Mouse (Mus musculus): Measurements from ENCODE around the gene Mindy1. TPM values are rescaled to one million over a fixed set of nuclear protein-coding genes. Genes with fewer than 3 reads are reported as not detected.
A peak's percentile ranks its signal among the peaks of the same experiment; 100 is the strongest.

Mindy1 gene
- polyA plus RNA-seq, 2 experiments from 2014 or later: 19.3 to 21.6 TPM

DNA sequence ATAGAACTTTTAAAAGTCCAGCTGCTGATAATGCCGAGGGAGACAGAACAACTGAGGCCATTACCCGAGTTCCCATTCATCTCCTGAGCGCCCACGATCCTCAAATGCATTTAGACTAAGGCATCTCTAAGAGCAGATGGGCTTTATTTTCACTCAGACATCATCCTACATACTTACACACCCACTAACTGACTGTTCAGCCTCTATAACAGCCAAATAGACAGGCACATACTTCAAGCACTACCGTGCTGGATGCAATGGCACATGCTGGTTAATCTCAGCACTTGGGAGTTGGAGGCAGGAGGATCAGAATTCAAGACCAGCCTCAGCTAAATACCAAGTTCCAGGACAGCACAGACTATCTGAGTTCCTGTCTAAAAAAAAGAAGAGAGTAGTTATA, 11.4 kb upstream of the Mindy1 start:
- no peak for ATAC-seq

DNA sequence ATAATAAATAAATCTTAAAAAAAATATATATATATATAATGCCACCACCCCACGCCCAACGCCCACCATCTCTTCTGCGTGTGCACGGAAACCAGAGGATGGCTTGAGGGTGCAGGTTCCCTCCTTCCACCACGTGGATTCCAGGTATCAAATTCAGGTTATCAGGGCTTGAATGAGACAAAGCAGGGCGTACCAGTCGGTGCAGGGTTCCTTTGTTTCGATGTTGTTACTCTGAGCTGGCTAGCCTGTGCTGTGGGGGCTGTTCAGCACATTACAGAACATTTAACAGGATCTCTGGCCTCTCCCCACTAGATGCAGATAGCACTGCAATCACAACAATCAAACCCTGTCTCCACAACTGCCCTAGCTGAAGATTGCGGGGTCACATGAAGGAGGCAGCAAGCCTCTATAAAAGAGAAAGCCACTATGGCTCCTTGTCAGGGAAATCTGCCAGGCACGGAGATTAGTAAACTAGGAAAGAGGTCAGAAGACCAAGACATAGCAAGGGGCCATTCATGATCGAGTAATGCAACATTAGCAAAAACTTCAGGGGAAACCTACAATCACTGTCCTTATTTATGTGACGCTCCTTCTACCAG, 10.3 kb upstream of the Mindy1 start:
- no peak for ATAC-seq

DNA sequence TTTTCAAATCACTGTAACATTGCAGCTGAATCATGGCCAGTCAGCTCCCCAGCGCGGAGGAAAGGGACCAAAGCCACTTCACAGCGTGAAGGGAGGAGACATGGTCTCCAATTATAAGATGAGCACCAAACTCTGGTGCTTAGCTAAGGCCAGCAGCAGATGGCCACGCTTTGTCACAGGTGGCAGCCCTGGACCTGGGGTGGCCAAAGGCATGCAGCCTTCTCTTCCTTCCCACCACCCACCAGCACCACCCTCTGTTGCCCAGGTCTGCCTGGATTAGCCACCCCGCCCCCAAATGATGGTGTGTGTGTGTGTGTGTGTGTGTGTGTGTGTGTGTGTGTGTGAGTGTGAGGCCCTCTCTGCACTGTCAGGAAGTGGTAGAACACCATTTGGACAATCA, 7.7 kb upstream of the Mindy1 start:
- no peak for ATAC-seq

DNA sequence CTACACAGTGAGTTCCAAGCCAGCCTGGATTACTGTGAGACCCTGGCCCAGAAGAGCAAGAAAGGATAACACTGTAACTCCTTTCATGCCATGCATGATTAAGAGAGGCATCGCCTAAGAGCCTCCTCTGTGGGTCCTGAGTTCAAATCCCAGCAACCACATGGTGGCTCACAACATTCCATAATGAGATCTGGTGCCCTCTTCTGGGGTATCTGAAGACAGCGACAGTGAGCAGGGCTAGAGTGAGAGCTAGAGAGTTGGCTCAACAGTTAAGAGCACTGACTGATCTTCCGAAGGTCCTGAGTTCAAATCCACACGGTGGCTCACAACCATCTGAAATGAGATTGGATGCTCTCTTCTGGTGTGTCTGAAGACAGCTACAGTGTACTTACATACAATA, 6.7 kb upstream of the Mindy1 start:
- ATAC-seq: no peak

DNA sequence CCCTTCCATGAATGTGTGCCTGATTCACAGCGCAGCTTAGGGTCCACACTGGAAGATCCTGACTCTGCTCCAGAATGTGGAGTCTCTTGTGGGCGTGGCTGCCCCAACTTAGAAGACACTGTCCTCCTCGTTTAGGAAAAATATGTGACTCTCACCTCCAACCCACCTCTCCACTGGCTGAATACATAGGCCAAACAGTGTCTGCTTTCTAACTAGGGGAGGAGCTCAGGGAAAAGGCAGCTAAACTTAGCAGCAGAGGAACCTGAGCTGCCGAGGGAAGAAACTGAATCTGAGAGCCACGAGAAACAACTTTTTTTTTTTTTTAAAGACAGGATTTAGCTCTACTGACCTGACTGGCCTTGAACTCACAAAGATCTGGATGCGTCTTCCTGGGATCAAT, 6.0 kb upstream of the Mindy1 start:
- no peak for ATAC-seq

DNA sequence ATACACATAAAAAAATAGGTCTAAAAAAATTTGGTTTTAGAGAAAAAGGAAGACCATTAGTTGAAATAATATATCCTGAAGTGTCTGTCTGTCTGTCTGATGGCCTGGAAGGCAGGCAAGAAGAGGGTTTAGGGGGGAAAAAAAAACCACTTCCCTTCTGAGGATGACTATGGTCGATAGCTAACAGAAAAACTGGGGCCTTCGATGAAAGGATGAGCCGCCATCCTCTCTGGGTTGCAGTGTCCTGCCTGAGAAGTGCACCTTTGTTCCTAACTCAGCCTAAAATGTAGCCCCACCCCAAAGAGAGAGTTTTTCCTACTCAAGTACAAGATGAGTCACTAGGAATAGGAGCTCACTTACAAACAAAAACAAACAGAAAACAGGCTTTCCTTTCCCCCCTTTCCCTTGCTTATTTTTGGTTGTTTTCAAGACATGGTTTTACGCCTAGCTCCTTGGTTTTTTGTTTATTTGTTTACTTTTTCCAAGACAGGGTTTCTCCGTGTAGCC, 4.7 kb upstream of the Mindy1 start:
- ATAC-seq: no peak

DNA sequence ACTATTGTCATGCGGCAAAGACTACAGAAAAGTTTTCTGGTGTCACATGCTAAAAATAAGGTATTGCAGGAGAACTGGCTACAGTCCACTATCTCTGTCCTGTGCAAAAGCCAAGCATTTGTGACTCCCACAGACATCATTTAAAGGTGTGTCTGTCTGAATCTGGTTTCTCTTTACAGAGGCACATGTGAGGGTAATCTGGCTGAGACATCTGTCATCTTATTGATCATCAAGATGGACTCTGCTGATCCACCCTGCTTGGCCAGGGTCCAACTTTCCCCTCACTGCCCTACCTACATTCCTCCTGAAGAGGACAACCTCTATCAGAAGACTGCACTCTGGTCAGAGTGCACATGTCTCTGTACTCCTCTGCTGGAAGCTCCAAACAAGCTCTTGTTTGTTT, 4.0 kb upstream of the Mindy1 start:
- ATAC-seq: no peak

DNA sequence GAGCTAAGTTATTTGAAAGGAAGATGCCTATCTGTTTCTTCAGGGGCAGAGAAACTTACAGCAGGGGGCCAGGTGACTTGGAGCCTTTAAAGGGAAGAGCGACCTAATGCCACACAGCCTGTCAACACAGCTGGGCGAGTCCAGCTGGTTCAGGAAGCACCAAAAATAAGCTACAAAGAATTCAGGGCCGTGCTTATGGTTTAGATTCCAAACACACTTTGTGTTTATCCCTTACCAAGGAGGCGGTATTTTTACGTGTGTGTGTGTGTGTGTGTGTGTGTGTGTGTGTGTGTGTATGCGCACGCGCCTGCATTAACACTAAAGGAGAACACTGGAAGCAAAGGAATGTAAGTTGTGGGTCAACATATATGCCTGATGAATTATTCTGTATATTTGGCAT, 398 bp upstream of the Mindy1 start:
- no peak for ATAC-seq

DNA sequence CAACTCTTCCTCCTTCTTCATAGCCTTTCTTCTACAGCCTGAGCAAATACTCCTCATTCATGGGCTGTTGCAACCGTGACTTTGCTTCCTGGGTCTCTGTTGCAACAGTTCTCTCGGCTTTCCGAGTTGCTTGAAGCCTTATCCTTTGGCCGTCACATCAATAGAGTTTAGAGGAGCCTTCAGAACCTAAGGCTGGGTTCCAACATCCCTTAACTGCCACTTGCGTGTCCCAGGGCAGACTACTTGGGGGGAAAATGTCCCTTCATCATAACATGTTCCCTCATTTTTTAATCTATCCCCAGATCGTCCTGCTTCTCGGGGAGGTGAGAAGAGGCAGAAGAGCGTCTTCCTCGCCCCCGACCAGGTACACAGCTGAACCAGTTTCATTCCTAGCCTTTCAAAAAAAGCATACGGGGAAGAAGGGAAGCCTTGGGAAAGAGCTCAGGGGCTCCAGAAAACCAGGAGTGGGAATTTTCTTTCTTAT, 1.3 kb downstream of the Mindy1 start:
- peak; percentile 27 for ATAC-seq

DNA sequence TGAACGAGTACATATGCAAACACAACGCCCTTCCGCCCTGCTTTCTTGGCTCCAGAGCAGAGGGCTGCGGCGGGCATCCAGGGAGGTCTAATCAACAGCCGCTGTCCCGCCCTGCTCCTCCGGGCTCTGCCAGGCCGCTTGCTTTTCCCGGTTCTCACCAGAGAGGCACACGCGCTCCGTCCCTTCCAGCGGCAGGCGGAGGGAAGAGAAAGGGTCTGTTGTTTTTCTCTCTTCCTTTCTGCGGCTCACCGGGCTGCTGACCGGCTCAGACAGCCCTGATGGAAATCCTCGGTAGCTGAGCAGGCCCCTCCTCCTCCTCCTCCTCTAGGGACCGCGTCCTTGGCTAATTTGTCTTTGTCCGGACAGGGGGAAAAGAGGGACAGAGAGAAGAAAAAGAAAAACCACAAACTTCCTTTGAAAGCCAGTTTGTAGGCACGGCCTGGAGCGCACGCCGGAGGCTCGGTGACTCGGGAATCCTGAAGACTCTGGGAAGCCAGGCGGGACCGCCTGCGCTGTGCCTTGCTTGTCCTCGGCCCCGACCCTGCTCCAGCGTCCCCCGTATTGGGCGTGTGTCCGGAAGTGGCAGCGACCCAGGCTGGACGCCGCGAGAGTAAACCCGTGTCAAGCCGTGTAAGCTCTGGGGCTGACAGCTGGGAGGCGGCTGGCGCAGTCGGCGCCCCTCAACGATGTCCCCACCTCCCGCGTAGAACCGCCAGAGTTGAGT, 1.9 kb downstream of the Mindy1 start:
- ATAC-seq: peak; percentile 24

DNA sequence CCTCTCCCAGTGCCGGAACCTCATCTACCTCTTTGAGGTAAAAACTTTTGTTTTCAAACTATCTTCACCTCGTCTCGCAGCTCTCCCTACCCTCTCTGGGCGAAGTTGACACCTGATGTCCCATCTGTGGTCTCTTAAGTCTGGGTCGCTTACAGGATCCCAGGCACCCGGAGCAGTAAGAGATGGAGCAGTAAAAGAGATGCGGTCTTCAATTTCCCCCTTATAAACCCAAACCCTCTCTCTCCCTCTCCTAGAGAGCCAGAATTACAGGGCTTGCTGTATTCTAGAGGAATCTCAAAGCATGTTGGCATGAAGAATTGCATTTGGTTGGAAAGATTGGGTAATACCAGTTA, 2.4 kb downstream of the Mindy1 start:
- no peak for ATAC-seq

DNA sequence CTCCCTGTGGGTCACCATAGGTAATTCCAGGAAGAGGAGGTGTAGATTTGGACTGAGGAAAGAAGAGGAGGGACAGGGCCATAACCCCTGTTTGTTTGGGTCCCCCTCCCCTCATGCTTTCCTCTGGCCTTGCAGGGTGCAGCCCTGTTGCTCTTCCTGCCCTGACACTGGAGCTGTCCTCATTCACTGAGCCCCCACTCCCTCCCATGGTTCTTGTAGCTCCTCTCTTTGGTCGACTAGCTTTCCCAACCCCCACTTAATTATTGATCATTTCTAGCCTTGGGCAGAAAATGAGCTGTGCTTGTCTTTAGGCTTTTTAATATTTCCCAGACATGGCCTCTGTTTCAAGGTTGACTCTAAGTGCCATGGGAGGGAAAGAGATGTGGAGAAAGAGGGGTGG, 2.9 kb downstream of the Mindy1 start:
- no peak for ATAC-seq

DNA sequence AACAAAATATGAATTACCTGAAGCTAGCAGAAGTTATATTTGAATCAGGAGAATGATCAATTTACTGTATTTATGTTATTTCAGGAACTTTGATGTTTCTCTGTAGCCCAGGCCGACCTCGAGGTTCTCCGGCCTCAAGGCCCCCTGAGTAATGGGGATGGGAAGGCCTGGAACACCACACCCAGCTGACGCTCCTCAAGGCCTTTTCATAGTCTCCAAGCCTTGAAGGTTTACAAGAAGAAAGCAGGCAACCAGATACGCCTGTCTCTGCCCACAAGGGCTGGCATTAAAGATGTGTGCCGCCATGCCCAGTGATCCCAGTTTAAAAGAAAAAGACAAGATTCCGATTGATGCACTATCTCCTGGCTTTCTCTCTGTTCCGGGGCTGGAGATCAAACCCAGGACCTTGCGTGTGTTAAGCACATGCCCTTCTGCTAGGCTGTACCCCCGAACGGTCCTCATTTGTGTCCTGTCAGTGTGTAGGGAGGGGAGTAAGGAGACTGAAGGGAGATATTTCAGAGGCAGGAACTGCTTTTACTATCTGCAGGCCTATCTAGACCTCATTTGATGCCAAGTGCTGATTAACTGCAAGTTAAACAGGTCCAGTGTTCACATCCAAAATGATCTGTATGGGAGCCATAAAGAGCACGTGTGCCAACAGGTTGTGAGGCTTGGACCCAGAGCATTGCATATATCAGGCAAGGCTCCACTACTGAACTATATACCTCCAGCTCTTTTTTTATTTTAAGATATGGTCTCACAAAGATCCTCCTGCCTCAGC, 3.5 kb downstream of the Mindy1 start:
- no peak for ATAC-seq

DNA sequence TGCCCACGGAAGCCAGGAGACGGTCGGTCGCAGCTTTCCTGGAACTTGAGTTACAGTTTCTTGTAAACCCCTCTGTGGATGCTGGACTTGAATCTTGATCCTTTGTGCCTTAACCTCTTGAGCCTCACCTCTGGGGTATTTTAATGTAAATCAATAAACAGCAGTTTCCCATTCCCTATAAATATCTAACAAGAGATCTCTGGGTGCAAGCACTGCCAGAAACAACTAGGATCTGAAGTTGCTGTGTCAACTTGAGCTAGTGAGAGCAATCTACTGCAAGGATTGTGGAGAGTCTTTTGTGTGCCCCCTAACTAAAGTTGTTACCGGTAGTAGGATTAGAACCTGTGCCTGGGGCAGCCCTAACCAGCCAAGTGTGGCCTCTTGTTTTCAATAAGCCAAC, 4.2 kb downstream of the Mindy1 start:
- ATAC-seq: no peak

DNA sequence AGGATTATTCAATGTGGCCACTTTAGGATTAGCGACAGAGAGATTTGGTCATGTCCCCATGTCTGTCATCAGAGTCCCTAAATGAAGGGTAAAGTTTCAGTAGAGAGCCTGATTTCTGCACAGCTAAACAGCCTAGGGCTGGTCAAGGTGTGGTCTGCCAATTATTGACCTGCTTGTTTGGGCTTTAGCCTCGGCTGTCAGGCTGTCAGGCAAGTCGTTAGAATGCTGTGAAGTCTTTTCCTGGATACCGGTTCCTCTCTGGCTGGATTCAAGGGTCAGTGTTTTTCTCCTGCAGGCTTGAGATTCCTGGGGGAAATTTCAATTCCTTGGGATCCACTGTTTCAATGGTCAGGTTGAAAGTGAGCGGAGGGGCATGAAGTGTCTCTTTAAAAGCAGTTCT, 4.9 kb downstream of the Mindy1 start:
- no peak for ATAC-seq

DNA sequence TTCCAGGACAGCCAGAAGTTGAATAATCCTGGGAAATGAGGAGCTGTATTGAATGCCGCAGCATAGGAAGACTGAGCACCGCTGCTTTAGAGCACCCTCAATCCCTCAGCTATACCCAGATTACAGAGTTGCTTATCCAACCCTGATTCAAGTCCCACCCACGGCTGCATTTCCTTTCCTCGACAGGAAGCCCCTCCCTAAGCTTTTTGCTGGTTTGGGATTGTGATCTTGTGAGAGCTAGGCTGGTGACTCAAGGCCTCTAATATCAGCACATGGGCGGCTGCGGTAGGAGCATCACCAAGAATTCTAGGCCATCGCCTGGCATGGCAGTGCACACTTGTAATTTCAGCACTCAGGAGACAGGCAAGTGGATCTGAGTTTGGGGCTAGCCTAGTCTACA, 5.4 kb downstream of the Mindy1 start:
- no peak for ATAC-seq

DNA sequence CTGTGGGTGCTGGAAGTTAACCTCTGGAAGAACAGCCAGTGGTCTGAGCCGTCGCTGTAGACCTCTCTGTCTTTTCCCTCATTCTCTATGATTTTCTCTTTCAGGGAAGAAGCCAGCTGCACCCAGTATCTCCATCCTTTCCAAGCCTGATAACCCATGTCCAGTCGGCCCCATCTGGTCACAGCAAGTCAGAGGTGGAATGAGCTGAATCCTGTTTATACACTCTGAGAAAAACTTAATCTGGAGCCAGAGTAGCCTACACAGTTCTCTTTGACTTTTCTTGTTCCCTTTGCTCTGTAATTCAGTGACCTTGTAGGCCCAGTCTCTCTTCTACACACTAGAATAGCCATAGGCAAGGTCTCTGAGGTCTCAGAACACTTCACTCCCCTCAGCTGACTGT, 6.4 kb downstream of the Mindy1 start:
- no peak for ATAC-seq

DNA sequence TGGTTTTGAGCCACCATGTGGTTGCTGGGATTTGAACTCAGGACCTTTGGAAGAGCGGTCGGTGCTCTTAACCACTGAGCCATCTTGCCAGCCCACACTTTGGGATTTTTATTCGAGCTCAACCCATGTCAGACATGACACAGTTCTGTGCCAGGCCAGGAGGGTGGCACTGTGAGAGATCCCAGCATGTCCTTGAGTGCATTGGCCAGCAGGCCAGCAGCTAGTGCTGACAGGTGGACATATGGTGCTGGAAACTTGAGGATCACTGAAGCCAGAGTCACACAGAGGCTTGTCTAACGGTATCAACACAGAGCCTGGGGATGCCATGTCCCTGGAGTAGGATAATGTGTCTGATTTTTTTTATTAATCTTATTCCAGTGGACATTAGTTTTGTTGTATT, 8.3 kb downstream of the Mindy1 start:
- ATAC-seq: no peak

DNA sequence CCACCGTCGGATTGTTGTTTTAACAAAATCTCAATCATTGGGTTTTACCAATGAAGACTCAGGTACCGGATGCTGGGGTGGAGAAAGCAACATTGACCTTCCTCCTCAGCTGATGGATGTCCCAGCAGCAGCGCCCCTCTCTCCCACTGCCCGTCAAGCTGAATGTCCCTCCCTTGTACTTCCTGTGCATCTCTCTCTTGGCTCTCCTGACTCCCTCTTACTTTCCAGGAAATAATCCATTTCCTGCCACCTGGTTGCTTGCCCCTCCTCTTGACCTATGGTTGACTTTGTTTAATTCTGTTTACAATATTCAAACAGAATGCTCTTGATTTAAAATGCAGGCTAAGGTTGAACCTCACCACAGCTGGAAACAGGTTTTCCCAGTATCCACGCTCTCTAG, 9.0 kb downstream of the Mindy1 start:
- no peak for ATAC-seq

DNA sequence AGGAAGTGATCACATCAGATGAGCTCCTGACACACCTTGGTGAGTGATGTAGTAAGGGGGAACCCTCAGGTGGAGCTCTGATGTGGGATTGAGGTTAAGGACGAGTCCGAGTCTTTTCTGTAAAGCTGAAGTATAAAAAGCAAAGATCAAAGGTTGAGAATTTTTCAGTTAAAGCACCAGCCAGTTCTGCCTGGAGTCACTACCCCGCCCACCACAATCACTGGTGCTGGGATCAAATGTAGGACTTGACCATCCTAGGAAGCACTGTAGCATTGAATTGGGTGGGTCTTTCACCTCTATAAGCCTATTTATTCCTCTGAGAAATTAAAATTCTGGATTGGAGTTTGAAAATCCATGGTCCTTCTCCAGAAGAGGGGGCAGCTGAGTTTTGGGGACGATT, 9.9 kb downstream of the Mindy1 start:
- ATAC-seq: no peak

DNA sequence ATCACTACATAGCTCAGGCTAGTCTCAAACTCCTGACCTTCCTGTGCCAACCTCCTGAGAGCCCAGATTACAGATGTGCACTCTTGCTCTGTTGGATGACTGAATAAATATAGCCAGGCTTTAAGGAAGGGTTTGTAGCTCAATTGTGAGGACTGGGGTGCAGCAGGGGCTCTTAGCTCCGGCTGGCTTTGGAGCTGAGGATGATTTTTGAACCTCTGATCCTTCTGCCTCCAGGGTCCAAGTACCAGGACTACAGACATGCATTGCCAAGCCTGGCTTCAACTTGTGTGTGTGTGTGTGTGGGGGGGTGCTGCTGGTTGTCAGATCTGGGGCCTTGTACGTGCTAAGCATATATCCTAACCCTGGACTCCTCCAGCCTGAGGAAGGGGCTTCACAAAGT, 11.8 kb downstream of the Mindy1 start:
- ATAC-seq: no peak

DNA sequence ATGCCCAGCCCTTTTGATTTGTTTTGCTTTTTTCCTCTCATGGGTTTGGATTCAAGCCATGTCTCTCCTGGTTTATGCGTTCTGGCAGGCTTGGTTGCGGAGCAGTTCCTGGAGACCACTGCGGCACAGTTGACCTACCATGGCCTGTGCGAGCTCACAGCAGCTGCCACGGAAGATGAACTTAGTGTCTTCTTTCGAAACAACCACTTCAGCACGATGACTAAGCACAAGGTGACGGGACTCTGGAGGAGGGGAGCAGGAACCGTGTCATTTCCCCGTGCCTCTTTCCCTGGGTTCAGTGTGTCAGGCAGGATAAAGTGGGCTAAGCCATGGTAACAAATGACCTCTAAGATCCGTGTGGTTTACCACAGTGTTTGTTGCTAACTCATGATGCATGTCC, 12.4 kb downstream of the Mindy1 start:
- no peak for ATAC-seq

DNA sequence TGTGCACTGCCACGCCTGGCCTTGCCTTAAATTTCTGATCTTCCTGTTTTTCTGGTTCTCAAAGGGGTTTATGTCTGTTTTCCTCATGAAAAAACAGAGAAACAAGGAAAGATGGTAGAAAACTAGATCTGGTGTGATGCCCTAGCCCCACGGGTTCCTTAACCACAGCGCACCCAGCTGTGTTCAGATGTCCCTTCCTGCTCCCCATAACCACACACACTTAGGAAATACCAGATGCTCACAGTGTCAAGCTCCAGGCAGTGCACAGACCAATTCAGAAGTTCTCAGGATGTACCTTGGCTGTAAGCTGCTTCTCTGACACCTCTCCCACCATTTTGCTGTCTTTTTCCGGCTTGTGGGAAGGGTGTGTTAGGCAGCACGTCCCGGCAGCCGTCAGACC, 13.2 kb downstream of the Mindy1 start:
- no peak for ATAC-seq

DNA sequence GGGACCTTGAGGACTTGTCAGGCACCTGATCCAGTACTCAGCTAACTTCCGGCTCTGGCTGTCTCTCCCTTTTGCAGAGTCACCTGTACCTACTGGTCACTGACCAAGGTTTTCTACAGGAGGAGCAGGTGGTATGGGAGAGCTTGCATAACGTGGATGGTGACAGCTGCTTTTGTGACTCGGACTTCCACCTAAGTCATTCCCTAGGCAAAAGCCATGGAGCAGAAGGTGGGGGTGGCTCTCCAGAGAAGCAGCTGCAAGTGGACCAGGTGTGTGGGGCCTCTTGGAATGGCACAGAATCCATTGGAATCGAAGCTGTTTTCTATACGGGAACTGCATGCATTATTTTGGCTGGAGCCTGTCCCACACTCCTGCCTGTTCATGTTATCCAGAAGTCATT, 13.6 kb downstream of the Mindy1 start:
- no peak for ATAC-seq

Data from activated CD4-positive, CD25-positive, alpha-beta regulatory T cell, adult 4 months (primary cell).